Mouse (Mus musculus): ENCODE results near the gene Mtfmt. TPM values are rescaled to one million over a fixed set of nuclear protein-coding genes. Genes with fewer than 3 reads are reported as not detected.

The Mtfmt gene
- polyA plus RNA-seq, 1 experiment from 2014 or later = 14.6 TPM

DNA sequence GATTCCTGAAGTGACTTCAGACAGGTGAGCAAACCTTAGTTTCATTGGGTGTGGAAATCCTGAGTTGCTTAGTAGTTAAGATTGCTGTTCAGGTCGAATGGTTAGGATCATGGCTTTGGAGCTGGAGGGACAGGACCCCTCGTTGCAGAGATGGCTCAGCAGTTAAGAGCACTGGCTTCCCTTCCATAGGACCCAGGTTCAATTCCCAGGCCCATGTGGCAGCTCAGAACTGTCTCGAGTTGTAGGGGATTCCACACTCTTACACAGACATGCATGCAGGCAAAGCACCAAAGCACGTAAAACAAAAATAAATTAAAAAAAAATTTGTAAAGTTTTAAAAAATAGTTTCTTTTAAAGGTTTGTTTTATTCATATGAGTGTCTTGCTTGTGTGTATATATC lies 371 bp upstream of the Mtfmt start:
- H3K9me3 ChIP-seq (ENCODE audit: control insufficient read depth, low read length) = no peaks in the 10 kb centered on the region
- no peak for ATAC-seq (ENCODE audit: low read depth)
- H3K36me3 ChIP-seq (ENCODE audit: control insufficient read depth, insufficient read depth, low read length) = peaks cover 18% of the 10 kb centered on the region
- DNase-seq (ENCODE audit: low spot score) = no peak
- H3K4me3 ChIP-seq (ENCODE audit: low read depth, low read length) = peak overlapping the region; percentile 98
- no peaks in the 10 kb centered on the region for H3K27me3 ChIP-seq (replicated peaks; ENCODE audit: control insufficient read depth, insufficient read depth, low read length)
- no peak overlapping the region for H3K9ac ChIP-seq (ENCODE audit: low read depth, low read length)
- no peak overlapping the region for H3K4me2 ChIP-seq (ENCODE audit: low read depth, low read length)
- no peak overlapping the region for H3K27ac ChIP-seq (replicated peaks; ENCODE audit: low read depth, low read length)
- H3K4me1 ChIP-seq (ENCODE audit: control insufficient read depth, insufficient read depth, low read length) = peaks cover 4% of the 10 kb centered on the region
- WGBS = 71% methylated on average over 4 of the region's 4 CpGs

DNA sequence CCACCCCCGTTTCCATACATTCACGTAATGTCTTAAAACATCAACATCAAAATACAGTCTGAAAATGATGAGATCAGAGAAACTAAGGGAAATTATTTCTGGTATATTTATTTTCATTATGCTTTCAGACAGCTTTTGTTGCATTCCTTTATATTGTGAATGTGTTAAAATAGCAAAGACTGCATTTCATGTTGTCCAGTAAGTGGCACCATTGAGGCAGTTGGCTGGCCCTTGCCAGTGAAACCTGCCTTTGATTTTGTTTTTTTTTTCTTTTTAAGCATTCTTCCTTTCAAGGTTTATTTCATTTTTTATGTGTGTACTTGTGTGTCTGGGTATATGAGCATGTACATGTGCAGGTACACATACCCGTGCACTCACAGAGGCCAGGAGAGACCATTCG lies 9.1 kb downstream of the Mtfmt start:
- Histone ChIP-seq H3K4me1 (ENCODE audit: control insufficient read depth, insufficient read depth, low read length) (no peaks in the 10 kb centered on the region), H3K4me2 (ENCODE audit: low read depth, low read length) (no peak overlapping the region), H3K4me3 (ENCODE audit: low read depth, low read length) (no peak overlapping the region), H3K9ac (ENCODE audit: low read depth, low read length) (no peak overlapping the region), H3K27ac (replicated peaks; ENCODE audit: low read depth, low read length) (no peak overlapping the region), H3K9me3 (ENCODE audit: control insufficient read depth, low read length) (no peaks in the 10 kb centered on the region), H3K27me3 (replicated peaks; ENCODE audit: control insufficient read depth, insufficient read depth, low read length) (no peaks in the 10 kb centered on the region), H3K36me3 (ENCODE audit: control insufficient read depth, insufficient read depth, low read length) (peaks cover 77% of the 10 kb centered on the region)
- ATAC-seq (ENCODE audit: low read depth) (no peak), DNase-seq (ENCODE audit: low spot score) (no peak)
- WGBS = 91% methylated on average over 4 of the region's 4 CpGs

DNA sequence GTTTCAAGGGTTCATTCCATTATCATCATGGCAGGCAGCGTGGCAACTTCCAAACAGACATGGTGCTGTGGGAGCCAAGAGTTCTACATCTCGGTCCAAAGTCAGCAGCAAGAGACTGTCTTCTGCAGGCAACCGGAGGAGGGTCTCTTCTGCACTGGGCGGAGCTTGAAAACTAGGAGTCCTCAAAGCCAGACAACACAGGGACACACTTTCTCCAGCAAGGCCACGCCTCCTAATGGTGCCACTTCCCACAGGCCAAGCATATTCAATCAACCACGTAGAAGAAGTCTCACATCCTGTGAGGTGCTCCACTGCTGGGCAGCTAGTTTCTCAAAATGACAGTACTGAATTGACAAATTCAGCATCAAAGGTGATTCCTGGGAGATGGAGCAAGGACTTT lies 12.4 kb downstream of the Mtfmt start:
- no peak for ATAC-seq (ENCODE audit: low read depth)
- no peaks in the 10 kb centered on the region for H3K27me3 ChIP-seq (replicated peaks; ENCODE audit: control insufficient read depth, insufficient read depth, low read length)
- no peak overlapping the region for H3K4me3 ChIP-seq (ENCODE audit: low read depth, low read length)
- no peaks in the 10 kb centered on the region for H3K4me1 ChIP-seq (ENCODE audit: control insufficient read depth, insufficient read depth, low read length)
- H3K9ac ChIP-seq (ENCODE audit: low read depth, low read length) = no peak overlapping the region
- no peak for DNase-seq (ENCODE audit: low spot score)
- H3K36me3 ChIP-seq (ENCODE audit: control insufficient read depth, insufficient read depth, low read length) = peaks cover 82% of the 10 kb centered on the region
- no peaks in the 10 kb centered on the region for H3K9me3 ChIP-seq (ENCODE audit: control insufficient read depth, low read length)
- no peak overlapping the region for H3K27ac ChIP-seq (replicated peaks; ENCODE audit: low read depth, low read length)
- no peak overlapping the region for H3K4me2 ChIP-seq (ENCODE audit: low read depth, low read length)
- WGBS = 93% methylated on average over 6 of the region's 6 CpGs

DNA sequence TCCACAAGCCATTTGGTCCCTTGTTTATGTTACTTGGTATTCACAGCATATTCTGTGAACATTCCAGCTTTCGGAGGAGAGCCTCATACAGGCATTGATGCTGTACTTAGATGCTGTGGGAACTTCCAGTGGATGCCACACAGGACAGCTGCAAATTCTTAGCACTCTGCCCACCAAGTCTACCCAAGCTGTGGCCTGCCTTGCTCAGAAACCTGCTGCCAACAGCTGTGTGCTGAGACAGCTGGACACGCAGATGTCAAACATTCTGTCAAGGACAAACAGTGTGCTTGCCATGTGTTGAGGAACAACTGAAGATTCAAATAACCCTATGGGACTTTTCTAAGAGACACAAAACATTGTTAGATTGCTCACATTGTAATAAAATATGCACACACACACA lies 23.4 kb downstream of the Mtfmt start:
- 76% methylated on average over 2 of the region's 2 CpGs for whole genome bisulfite sequencing
- no peaks in the 10 kb centered on the region for H3K9me3 ChIP-seq (ENCODE audit: control insufficient read depth, low read length)
- H3K27ac ChIP-seq (replicated peaks; ENCODE audit: low read depth, low read length) = no peak overlapping the region
- H3K4me1 ChIP-seq (ENCODE audit: control insufficient read depth, insufficient read depth, low read length) = peaks cover 17% of the 10 kb centered on the region
- DNase-seq (ENCODE audit: low spot score) (peak; percentile 81), ATAC-seq (ENCODE audit: low read depth) (peak; percentile 19; the same call in 1 of the 2 replicates)
- H3K9ac ChIP-seq (ENCODE audit: low read depth, low read length) = no peak overlapping the region
- H3K4me3 ChIP-seq (ENCODE audit: low read depth, low read length) = no peak overlapping the region
- no peak overlapping the region for H3K4me2 ChIP-seq (ENCODE audit: low read depth, low read length)
- H3K36me3 ChIP-seq (ENCODE audit: control insufficient read depth, insufficient read depth, low read length) = no peaks in the 10 kb centered on the region
- no peaks in the 10 kb centered on the region for H3K27me3 ChIP-seq (replicated peaks; ENCODE audit: control insufficient read depth, insufficient read depth, low read length)

DNA sequence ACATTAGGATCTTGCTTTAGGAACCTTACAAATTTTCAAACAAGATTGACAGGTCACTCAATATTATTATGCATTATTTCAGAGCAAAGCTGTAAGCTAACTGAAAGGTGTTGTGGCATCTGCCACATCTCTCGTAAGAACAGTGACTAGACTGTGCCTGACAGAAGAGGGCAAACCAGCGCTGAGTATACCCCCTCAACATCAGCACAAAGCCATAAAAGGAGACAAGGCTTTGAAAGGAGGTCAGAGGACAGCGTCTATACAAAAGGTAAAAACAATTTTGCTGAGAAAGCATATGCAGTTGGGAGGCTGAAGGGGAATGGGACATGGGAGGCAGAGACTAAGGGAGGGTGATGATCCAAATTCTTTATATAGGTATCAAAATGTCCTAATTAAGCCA lies 24.6 kb downstream of the Mtfmt start:
- Histone ChIP-seq H3K4me1 (ENCODE audit: control insufficient read depth, insufficient read depth, low read length) (peaks cover 17% of the 10 kb centered on the region), H3K27me3 (replicated peaks; ENCODE audit: control insufficient read depth, insufficient read depth, low read length) (no peaks in the 10 kb centered on the region), H3K9me3 (ENCODE audit: control insufficient read depth, low read length) (no peaks in the 10 kb centered on the region), H3K4me3 (ENCODE audit: low read depth, low read length) (peak overlapping the region; percentile 66), H3K9ac (ENCODE audit: low read depth, low read length) (no peak overlapping the region), H3K27ac (replicated peaks; ENCODE audit: low read depth, low read length) (peak overlapping the region; percentile 50; the same call in 1 of the 2 replicates), H3K36me3 (ENCODE audit: control insufficient read depth, insufficient read depth, low read length) (no peaks in the 10 kb centered on the region), H3K4me2 (ENCODE audit: low read depth, low read length) (peak overlapping the region; percentile 76)
- WGBS = 66% methylated on average over 3 of the region's 3 CpGs
- DNase-seq (ENCODE audit: low spot score) = no peak
- ATAC-seq (ENCODE audit: low read depth) = no peak

DNA sequence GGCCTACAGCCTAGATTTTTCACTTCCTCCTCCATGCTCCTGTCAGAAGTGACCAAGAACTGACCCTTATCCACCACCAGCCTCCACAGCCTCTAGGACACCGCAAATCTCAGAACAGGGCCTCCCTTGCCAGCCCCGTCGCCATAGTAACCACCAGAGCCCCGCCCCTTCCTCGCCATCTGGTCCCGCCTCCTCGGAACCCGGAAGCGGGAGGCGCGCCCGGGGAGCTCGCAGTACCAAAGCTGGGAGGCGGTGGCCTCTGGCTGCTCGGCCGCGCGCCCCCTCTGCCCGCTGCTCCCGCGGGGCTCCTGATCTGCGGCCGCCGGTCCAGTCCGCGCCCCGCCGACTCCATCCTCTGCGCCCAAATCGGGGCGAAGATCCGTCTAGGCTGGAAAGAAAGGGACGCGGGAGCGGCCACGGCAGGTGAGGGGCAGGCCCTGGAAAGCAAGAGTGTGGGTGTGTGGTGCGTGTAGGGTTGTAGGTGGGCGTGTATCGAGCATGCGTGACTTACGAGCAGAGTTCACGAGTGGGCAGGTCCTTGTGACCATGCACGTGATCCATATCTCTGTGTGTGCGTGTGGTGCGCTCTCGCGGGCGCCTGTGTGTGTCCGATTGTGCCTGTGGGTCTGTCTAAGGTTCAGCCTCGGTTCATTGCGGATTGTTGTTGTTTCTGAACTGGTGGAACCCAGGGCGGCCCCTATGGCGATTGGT lies 25.3 kb downstream of the Mtfmt start, which contains the start of gene Spg21:
TSS of gene Spg21 (plus strand) at position 216 of the 711 bp plus-strand sequence.
- H3K36me3 ChIP-seq (ENCODE audit: control insufficient read depth, insufficient read depth, low read length) = 0 out of 2 replicates have a peak, but pooled peaks cover 7% of the 10 kb centered on the region
- peak; percentile 95 for ATAC-seq (ENCODE audit: low read depth)
- WGBS = under 1% methylated on average over 53 of the region's 53 CpGs

DNA sequence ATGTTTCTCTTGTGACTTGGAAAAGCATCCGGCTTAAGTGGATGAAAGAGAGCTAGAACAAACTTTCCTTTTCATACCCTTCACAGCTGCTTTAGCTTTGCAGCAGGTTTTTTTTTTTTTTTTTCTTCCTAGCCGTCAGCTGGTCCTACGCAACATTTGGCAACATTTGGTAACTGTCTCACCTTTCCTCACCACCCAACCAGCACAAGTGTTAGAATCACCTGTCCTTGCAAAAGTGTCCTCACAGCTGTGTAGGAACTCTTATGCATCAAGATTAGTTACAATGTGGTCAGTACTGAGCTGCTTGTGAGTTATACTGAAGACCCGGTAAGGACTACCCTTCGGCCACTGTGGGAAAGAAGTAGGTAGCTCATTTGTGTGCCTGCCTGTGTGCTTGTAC lies 27.0 kb downstream of the Mtfmt start:
- no peak for ATAC-seq (ENCODE audit: low read depth)
- Histone ChIP-seq H3K9me3 (ENCODE audit: control insufficient read depth, low read length) (no peaks in the 10 kb centered on the region), H3K4me3 (ENCODE audit: low read depth, low read length) (no peak overlapping the region), H3K36me3 (ENCODE audit: control insufficient read depth, insufficient read depth, low read length) (0 out of 2 replicates have a peak, but pooled peaks cover 10% of the 10 kb centered on the region), H3K4me2 (ENCODE audit: low read depth, low read length) (peak overlapping the region; percentile 15; the same call in 1 of the 2 replicates), H3K4me1 (ENCODE audit: control insufficient read depth, insufficient read depth, low read length) (peaks cover 17% of the 10 kb centered on the region), H3K27ac (replicated peaks; ENCODE audit: low read depth, low read length) (no peak overlapping the region), H3K27me3 (replicated peaks; ENCODE audit: control insufficient read depth, insufficient read depth, low read length) (no peaks in the 10 kb centered on the region), H3K9ac (ENCODE audit: low read depth, low read length) (peak overlapping the region; percentile 16; the same call in 1 of the 2 replicates)
- 70% methylated on average over 5 of the region's 5 CpGs for WGBS
- DNase-seq (ENCODE audit: low spot score) = peak; percentile 52

More for the DNA sequence above, 25.3 kb downstream of the Mtfmt start, which contains the start of gene Spg21:
- Histone ChIP-seq H3K4me2 (ENCODE audit: low read depth, low read length) (peak within 1 kb of the TSS; percentile 76), H3K4me1 (ENCODE audit: control insufficient read depth, insufficient read depth, low read length) (peaks cover 17% of the 10 kb centered on the region), H3K9ac (ENCODE audit: low read depth, low read length) (peak within 1 kb of the TSS; percentile 71), H3K9me3 (ENCODE audit: control insufficient read depth, low read length) (no peaks in the 10 kb centered on the region), H3K27ac (replicated peaks; ENCODE audit: low read depth, low read length) (peak within 1 kb of the TSS; percentile 50), H3K4me3 (ENCODE audit: low read depth, low read length) (peak within 1 kb of the TSS; percentile 66), H3K27me3 (replicated peaks; ENCODE audit: control insufficient read depth, insufficient read depth, low read length) (no peaks in the 10 kb centered on the region)
- DNase-seq (ENCODE audit: low spot score) = peak; percentile 95

DNA sequence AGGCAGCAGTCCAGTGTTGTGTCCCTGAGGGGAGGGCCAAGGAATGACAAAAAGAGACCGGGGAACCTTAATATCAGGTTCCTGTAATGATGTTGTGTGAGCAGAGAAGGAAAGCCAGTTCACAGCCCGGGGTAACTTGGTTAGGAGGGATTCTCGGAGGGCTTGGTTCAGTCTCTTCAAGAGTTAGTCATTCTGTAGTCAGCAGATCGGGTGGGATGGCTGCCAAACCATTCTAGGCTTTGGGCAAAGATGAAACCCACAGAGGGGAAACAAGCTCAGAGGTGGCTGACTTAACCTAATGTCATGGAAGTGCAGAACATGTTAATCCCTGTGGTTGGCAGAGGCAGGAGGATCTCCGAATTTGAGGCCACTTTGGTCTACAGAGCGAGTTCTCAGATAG lies 28.6 kb downstream of the Mtfmt start:
- H3K4me3 ChIP-seq (ENCODE audit: low read depth, low read length) = no peak overlapping the region
- H3K27ac ChIP-seq (replicated peaks; ENCODE audit: low read depth, low read length) = no peak overlapping the region
- peaks cover 15% of the 10 kb centered on the region for H3K36me3 ChIP-seq (ENCODE audit: control insufficient read depth, insufficient read depth, low read length)
- WGBS = 87% methylated on average over 6 of the region's 6 CpGs
- no peak overlapping the region for H3K9ac ChIP-seq (ENCODE audit: low read depth, low read length)
- H3K4me2 ChIP-seq (ENCODE audit: low read depth, low read length) = no peak overlapping the region
- H3K4me1 ChIP-seq (ENCODE audit: control insufficient read depth, insufficient read depth, low read length) = peaks cover 23% of the 10 kb centered on the region
- ATAC-seq (ENCODE audit: low read depth) (no peak), DNase-seq (ENCODE audit: low spot score) (no peak)
- H3K27me3 ChIP-seq (replicated peaks; ENCODE audit: control insufficient read depth, insufficient read depth, low read length) = no peaks in the 10 kb centered on the region
- no peaks in the 10 kb centered on the region for H3K9me3 ChIP-seq (ENCODE audit: control insufficient read depth, low read length)

DNA sequence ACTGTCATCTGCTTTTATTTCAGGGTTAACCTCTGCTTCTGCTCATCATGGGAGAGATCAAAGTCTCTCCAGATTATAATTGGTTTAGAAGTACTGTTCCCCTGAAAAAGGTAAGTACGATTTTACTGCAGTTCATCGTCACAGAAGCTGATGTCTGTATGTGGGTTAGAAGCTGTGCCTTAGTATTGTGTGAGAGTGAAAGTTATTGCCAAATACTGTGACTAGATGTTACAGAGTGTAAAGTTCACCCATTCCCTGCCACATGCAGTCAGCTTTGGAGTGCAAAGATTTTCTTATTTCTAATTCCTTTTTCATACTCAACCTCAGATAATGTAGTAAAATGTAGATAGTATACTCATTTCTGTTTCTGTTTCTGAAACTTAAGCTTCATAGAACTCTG lies 29.7 kb downstream of the Mtfmt start:
- Histone ChIP-seq H3K4me2 (ENCODE audit: low read depth, low read length) (no peak overlapping the region), H3K4me3 (ENCODE audit: low read depth, low read length) (no peak overlapping the region), H3K4me1 (ENCODE audit: control insufficient read depth, insufficient read depth, low read length) (peaks cover 22% of the 10 kb centered on the region), H3K9ac (ENCODE audit: low read depth, low read length) (no peak overlapping the region), H3K9me3 (ENCODE audit: control insufficient read depth, low read length) (no peaks in the 10 kb centered on the region), H3K36me3 (ENCODE audit: control insufficient read depth, insufficient read depth, low read length) (peaks cover 19% of the 10 kb centered on the region), H3K27ac (replicated peaks; ENCODE audit: low read depth, low read length) (no peak overlapping the region), H3K27me3 (replicated peaks; ENCODE audit: control insufficient read depth, insufficient read depth, low read length) (no peaks in the 10 kb centered on the region)
- 95% methylated on average over 2 of the region's 2 CpGs for WGBS
- ATAC-seq (ENCODE audit: low read depth) (no peak), DNase-seq (ENCODE audit: low spot score) (no peak)
